Mouse (Mus musculus): ENCODE results near the gene Zfp683.

- TF ChIP-seq CTCF (IDR thresholded peaks at IDR 0.05; ENCODE audit: low read depth) (no peak), EP300 (IDR thresholded peaks at IDR 0.05; ENCODE audit: low read depth) (no peak)
These were observed at the start of gene Zfp683 for GRCm38 (mm10) chr4:134053538-134053937.

Measured in liver, embryonic 14.5 days (tissue).